Mouse (Mus musculus) neural tube, embryonic 11.5 days (tissue): ENCODE measurements at regions not wholly inside any gene's neighbourhood (a gene's known extent, or its start where the extent isn't known, plus 50 kb on each side); places are given as distances from the start of the nearest gene placed in this dataset.

Experiments used
- ATAC-seq: fragments of 200-750 bp; cut with Nextera tagmentation; 2 replicates; pipeline ENCODE4 v1.8.0; 2017; ENCODE audit warnings: moderate number of reproducible peaks, mild to moderate bottlenecking, moderate TSS enrichment, moderate library complexity; ENCODE audit not compliant: insufficient read depth, low FRiP score, low TSS enrichment
- DNase-seq: peaks from one replicate; pipeline ENCODE4 v3.0.0-alpha.2; 2015; ENCODE audit warnings: low spot score
- H3K27ac ChIP-seq: fragments of 300-500 bp; sonication (generic); 2 replicates; pipeline ENCODE4 v1.5.1; 2014; ENCODE audit warnings: low read depth, mild to moderate bottlenecking, low read length
- H3K27me3 ChIP-seq: fragments of 300-500 bp; sonication (generic); 2 replicates; pipeline ENCODE4 v1.6.1; 2014; ENCODE audit warnings: mild to moderate bottlenecking, low read length, mixed read lengths; ENCODE audit not compliant: control insufficient read depth, insufficient read depth
- H3K36me3 ChIP-seq: fragments of 300-500 bp; sonication (generic); 2 replicates; pipeline ENCODE4 v1.6.1; 2014; ENCODE audit warnings: mild to moderate bottlenecking, low read length, moderate library complexity, mixed read lengths; ENCODE audit not compliant: control insufficient read depth, insufficient read depth
- H3K4me1 ChIP-seq: fragments of 300-500 bp; sonication (generic); 2 replicates; pipeline ENCODE4 v1.6.1; 2014; ENCODE audit warnings: low read length, mixed read lengths; ENCODE audit not compliant: control insufficient read depth, insufficient read depth
- H3K4me2 ChIP-seq: fragments of 300-500 bp; sonication (generic); 2 replicates; pipeline ENCODE4 v1.6.1; 2014; ENCODE audit warnings: low read depth, mild to moderate bottlenecking, moderate library complexity
- H3K4me3 ChIP-seq: fragments of 300-500 bp; sonication (generic); 2 replicates; pipeline ENCODE4 v1.5.1; 2014; ENCODE audit warnings: low read depth, low read length
- H3K9ac ChIP-seq: fragments of 300-500 bp; sonication (generic); 2 replicates; pipeline ENCODE4 v1.6.1; 2014; ENCODE audit warnings: mild to moderate bottlenecking, low read length
- H3K9me3 ChIP-seq: fragments of 300-500 bp; sonication (generic); 2 replicates; pipeline ENCODE4 v1.6.1; 2016; ENCODE audit warnings: low read length; ENCODE audit not compliant: control insufficient read depth
- WGBS: fragments of 180-500 bp; shearing (Covaris S2); extraction: QIAGEN DNeasy Blood & Tissue Kit; methylation state at CpG from one replicate; pipeline ENCODE4 v1.1.7; 2014; 5-methylcytosine and 5-hydroxymethylcytosine counted together

DNA sequence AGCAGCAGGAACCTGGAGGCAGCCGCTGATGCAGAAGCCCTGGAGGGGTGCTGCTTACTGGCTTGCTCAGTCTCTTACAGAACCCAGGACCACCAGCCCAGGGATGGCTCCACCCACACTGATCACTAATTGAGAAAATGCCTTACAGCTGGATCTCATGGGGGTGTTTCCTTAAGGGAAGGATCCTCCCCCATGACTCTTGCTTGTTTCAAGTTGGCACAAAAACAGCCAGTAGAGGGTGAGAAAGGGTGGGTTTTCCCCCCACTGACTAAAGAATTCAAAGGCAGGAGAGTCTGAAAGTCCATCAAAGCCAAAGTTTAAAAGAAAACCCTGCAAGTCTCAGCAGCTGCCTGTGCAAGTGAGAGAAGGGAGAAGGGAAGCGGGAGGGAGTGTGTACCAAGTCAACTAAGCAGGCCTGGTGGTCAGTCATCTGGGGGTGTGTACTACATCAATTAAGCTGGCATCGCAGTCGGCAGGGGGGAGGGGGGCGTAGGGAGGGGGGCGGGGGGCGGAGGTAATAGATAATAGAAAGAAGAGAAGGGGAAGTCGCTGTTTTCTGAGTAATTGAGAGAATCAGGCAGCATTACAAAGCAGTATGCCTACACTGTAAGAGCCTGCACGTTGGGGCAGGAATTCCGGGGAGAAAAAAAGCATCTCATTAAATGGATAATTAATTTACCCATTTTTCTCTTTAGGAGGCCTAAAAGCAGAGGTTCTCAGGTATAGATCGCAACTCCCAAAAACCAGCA is 62.0 kb upstream of the Zdhhc17 start:
- H3K4me3 ChIP-seq: no peak overlapping the region
- H3K27me3 ChIP-seq: no peaks in the 10 kb centered on the region
- no peak overlapping the region for H3K27ac ChIP-seq
- H3K9ac ChIP-seq: no peak overlapping the region
- peaks cover 7% of the 10 kb centered on the region for H3K4me1 ChIP-seq
- WGBS: 16% methylated on average over 6 of the region's 11 CpGs
- H3K9me3 ChIP-seq: no peaks in the 10 kb centered on the region
- DNase-seq (no peak), ATAC-seq (peak; percentile 70)
- H3K36me3 ChIP-seq: no peaks in the 10 kb centered on the region
- H3K4me2 ChIP-seq: no peak overlapping the region

DNA sequence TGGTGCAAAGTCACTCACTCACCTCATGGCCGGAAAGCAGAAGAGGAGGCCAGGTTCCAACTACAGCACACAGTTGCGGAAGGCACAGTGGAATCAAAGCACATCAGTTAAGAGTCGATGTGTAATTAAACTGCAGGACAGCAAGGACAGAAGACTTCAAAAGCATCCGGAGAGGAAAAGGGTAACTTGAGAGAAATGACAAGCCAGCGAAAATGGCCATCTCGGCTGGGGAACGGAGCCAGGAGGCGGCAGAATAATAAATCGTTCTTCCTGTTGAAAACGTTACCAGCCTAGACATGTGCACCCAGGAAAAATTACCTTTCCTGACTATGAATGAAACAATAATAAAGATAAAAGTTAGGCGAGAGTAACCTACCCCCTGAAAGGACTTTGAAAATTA is 56.2 kb upstream of the Zdhhc17 start:
- H3K27me3 ChIP-seq: no peaks in the 10 kb centered on the region
- H3K4me1 ChIP-seq: no peaks in the 10 kb centered on the region
- no peak overlapping the region for H3K9ac ChIP-seq
- 62% methylated on average over 11 of the region's 11 CpGs for WGBS
- H3K4me2 ChIP-seq: no peak overlapping the region
- no peak for DNase-seq
- no peak for ATAC-seq
- H3K9me3 ChIP-seq: no peaks in the 10 kb centered on the region
- no peak overlapping the region for H3K4me3 ChIP-seq
- H3K36me3 ChIP-seq: no peaks in the 10 kb centered on the region
- H3K27ac ChIP-seq: no peak overlapping the region

DNA sequence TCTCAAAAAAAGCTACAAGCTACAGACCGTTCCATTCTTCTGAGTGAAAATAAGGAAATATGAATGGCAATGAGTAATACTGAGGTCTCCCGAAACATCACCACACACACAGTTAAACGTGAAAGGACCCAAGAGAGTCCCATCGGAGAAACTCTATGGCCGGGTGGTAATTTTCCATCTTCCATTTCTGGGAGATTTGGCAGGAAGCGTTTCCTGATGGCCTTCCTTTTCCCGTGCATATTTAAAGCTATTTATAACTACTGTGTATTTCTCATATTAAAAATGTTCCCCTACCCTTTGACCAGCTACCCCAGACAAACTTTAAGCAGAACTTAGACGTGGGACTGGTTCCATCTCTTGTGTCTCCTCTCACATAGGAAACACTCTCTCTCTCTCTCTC is 50.7 kb upstream of the Zdhhc17 start:
- Histone ChIP-seq H3K4me2 (no peak overlapping the region), H3K4me3 (no peak overlapping the region), H3K9me3 (no peaks in the 10 kb centered on the region), H3K27ac (no peak overlapping the region), H3K4me1 (no peaks in the 10 kb centered on the region), H3K36me3 (no peaks in the 10 kb centered on the region), H3K9ac (no peak overlapping the region), H3K27me3 (no peaks in the 10 kb centered on the region)
- WGBS: 86% methylated on average over 8 of the region's 8 CpGs
- ATAC-seq (no peak), DNase-seq (no peak)
